In genomic region chr7:126287493-126288103, GRCm38 (mm10) we compare ENCODE assay signal across 7 mouse cellular contexts. TPM values are rescaled to one million over a fixed set of nuclear protein-coding genes. Genes with fewer than 3 reads are reported as not detected.
A peak's percentile ranks its signal among the peaks of the same experiment; 100 is the strongest.
DNase-seq lines count a peak whose midpoint lies in the region; ATAC-seq lines count a peak whose summit lies in the region.

No protein-coding gene starts in this region.

- no peak overlapping the region for H3K4me3 ChIP-seq in neural tube, embryonic 15.5 days (replicated peaks)

- 61% methylated on average over 9 of the region's 10 CpGs for WGBS in neural tube, embryonic 15.5 days

- no peak for ATAC-seq in neural tube, embryonic 15.5 days (ENCODE audit: low FRiP score)

- peaks cover 65% of the 10 kb centered on the region for H3K4me1 ChIP-seq in neural tube, embryonic 15.5 days

- no peaks in the 10 kb centered on the region for H3K27me3 ChIP-seq in neural tube, embryonic 15.5 days (replicated peaks)

- H3K4me2 ChIP-seq in neural tube, embryonic 15.5 days = no peak overlapping the region

- no peak overlapping the region for H3K27ac ChIP-seq in neural tube, embryonic 15.5 days (replicated peaks)

- H3K9ac ChIP-seq in neural tube, embryonic 15.5 days (replicated peaks) = 0 out of 2 replicates have a peak overlapping the region, but pooled peaks have one; percentile 10

- H3K9me3 ChIP-seq in neural tube, embryonic 15.5 days (replicated peaks) = no peaks in the 10 kb centered on the region

- peak; percentile 58 for DNase-seq in kidney, postnatal 10 days
- DNase-seq in kidney, adult 8-10 months = no peak
- peak; percentile 53 for DNase-seq in cerebellum, adult 8-10 months
- DNase-seq in heart, adult 8-10 months (ENCODE audit: low spot score) = peak; percentile 68
- DNase-seq in left cerebral cortex, postnatal 14 days (ENCODE audit: low spot score in 2 of 2) = peak; percentile 65 to 73
- DNase-seq in urinary bladder, postnatal 10 days (ENCODE audit: low spot score) = no peak

- intact Hi-C loops in left cerebral cortex, postnatal 14 days (cut with DNase I) = no loop called here

- H3K36me3 ChIP-seq in neural tube, embryonic 15.5 days = peaks cover 50% of the 10 kb centered on the region

RNA-seq across cellular contexts. Expression of gene Sbk1, which starts 15.2 kb away (rescaled TPM):
- 10 to 100 TPM; 73.6 to 99.4 (median 84.5) TPM for total RNA-seq in heart, adult 8-10 months (2022)
- total RNA-seq in left cerebral cortex, postnatal 14 days (2021) = 10 to 100 TPM; 94.8 to 95.4 TPM
- 143 and 182 TPM in 2 replicates for polyA plus RNA-seq in neural tube, embryonic 15.5 days (2015; fragmentation: Nextera tagmentation; extraction: Ambion mirVana)

Comparison
In these comparisons a context has a peak if more than half of its experiments do, and no peak if none do; other contexts are left out.
1. DNase-seq: peak in kidney, postnatal 10 days (single experiment), cerebellum, adult 8-10 months (single experiment), heart, adult 8-10 months (single experiment) and left cerebral cortex, postnatal 14 days (2 of 2); none in kidney, adult 8-10 months (0 of 2) and urinary bladder, postnatal 10 days (single experiment).